Mouse (Mus musculus) midbrain, embryonic 16.5 days (tissue): ENCODE results near the gene Plekhm3. TPM values are rescaled to one million over a fixed set of nuclear protein-coding genes. Genes with fewer than 3 reads are reported as not detected.
A peak's percentile ranks its signal among the peaks of the same experiment; 100 is the strongest.

Experiments used
- ATAC-seq: fragments of 200-750 bp; cut with Nextera tagmentation; 2 replicates; pipeline ENCODE4 v1.8.0; 2017; ENCODE audit warnings: moderate TSS enrichment
- H3K27ac ChIP-seq: fragments of 300-500 bp; sonication (generic); 2 replicates; pipeline ENCODE4 v1.5.1; 2014; ENCODE audit warnings: mild to moderate bottlenecking, low read length, mixed read lengths
- H3K27me3 ChIP-seq: fragments of 300-500 bp; sonication (generic); 2 replicates; pipeline ENCODE4 v1.6.1; 2014; ENCODE audit warnings: low read depth, low read length, mixed read lengths; ENCODE audit not compliant: control insufficient read depth, insufficient read depth
- H3K36me3 ChIP-seq: fragments of 300-500 bp; sonication (generic); 2 replicates; pipeline ENCODE4 v1.6.1; 2014; ENCODE audit warnings: mild to moderate bottlenecking, low read length, moderate library complexity, mixed read lengths; ENCODE audit not compliant: control insufficient read depth, insufficient read depth
- H3K4me1 ChIP-seq: fragments of 300-500 bp; sonication (generic); 2 replicates; pipeline ENCODE4 v1.6.1; 2014; ENCODE audit warnings: mild to moderate bottlenecking, low read length, mixed read lengths; ENCODE audit not compliant: control insufficient read depth, insufficient read depth
- H3K4me2 ChIP-seq: fragments of 300-500 bp; sonication (generic); 2 replicates; pipeline ENCODE4 v1.6.1; 2014; ENCODE audit warnings: mild to moderate bottlenecking, low read length, mixed read lengths
- H3K4me3 ChIP-seq: fragments of 300-500 bp; sonication (generic); 2 replicates; pipeline ENCODE4 v1.5.1; 2014; ENCODE audit warnings: low read depth, mild to moderate bottlenecking, low read length, moderate library complexity, mixed read lengths
- H3K9ac ChIP-seq: fragments of 300-500 bp; sonication (generic); 2 replicates; pipeline ENCODE4 v1.6.1; 2014; ENCODE audit warnings: low read depth, low read length, mixed read lengths
- H3K9me3 ChIP-seq: fragments of 300-500 bp; sonication (generic); replicated peaks from 2 replicates; pipeline ENCODE4 v1.6.1; 2014; ENCODE audit warnings: mild to moderate bottlenecking, low read length, mixed read lengths; ENCODE audit not compliant: control insufficient read depth, poor library complexity, severe bottlenecking
- WGBS: fragments of 180-500 bp; shearing (Covaris S2); extraction: QIAGEN DNeasy Blood & Tissue Kit; methylation state at CpG from one replicate; pipeline ENCODE4 v1.1.7; 2014; 5-methylcytosine and 5-hydroxymethylcytosine counted together
- polyA plus RNA-seq: library from polyadenylated mRNA; unstranded; fragments of >200 nt; fragmentation: Nextera tagmentation; extraction: Ambion mirVana; gene quantifications from 2 replicates; pipeline ENCODE4 v1.2.1, GENCODE M21; 2015

The Plekhm3 gene
- polyA plus RNA-seq, 1 experiment from 2014 or later, result 10.4 TPM

DNA sequence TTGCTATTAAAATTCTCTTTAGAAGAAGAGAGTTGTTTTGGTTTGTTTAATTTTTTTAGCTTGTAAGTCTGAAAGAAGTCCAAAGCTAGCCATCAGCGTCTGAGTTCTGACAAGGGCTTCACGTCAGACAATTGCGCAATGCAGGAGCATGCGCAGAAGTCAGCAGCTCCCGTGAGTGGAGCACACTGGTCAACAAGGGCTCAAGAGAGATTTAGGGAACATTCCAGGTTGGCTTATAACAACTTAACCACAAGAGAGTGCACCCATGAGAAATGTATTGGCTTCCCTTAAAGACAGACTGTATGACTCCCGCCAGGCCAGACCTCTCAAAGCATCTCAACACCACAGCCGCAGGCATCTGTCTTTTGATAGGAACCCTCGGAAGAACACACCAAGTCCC, 203.5 kb downstream of the Plekhm3 start:
- WGBS, result 88% methylated on average over 8 of the region's 8 CpGs
- Histone ChIP-seq H3K27ac (no peak overlapping the region), H3K9me3 (no peaks in the 10 kb centered on the region), H3K4me1 (no peaks in the 10 kb centered on the region), H3K36me3 (no peaks in the 10 kb centered on the region), H3K4me2 (no peak overlapping the region), H3K27me3 (no peaks in the 10 kb centered on the region), H3K4me3 (no peak overlapping the region), H3K9ac (no peak overlapping the region)
- no peak for ATAC-seq

GRCm38 (mm10) chr1:64744616-64745015, 212.0 kb downstream of the Plekhm3 start:
- no peaks in the 10 kb centered on the region for H3K9me3 ChIP-seq
- no peaks in the 10 kb centered on the region for H3K36me3 ChIP-seq
- H3K27me3 ChIP-seq, result no peaks in the 10 kb centered on the region; the same call in 1 of the 2 replicates
- no peak overlapping the region for H3K9ac ChIP-seq
- H3K4me2 ChIP-seq, result no peak overlapping the region
- no peak overlapping the region for H3K4me3 ChIP-seq
- H3K4me1 ChIP-seq, result no peaks in the 10 kb centered on the region
- H3K27ac ChIP-seq, result no peak overlapping the region
- no peak for ATAC-seq

DNA sequence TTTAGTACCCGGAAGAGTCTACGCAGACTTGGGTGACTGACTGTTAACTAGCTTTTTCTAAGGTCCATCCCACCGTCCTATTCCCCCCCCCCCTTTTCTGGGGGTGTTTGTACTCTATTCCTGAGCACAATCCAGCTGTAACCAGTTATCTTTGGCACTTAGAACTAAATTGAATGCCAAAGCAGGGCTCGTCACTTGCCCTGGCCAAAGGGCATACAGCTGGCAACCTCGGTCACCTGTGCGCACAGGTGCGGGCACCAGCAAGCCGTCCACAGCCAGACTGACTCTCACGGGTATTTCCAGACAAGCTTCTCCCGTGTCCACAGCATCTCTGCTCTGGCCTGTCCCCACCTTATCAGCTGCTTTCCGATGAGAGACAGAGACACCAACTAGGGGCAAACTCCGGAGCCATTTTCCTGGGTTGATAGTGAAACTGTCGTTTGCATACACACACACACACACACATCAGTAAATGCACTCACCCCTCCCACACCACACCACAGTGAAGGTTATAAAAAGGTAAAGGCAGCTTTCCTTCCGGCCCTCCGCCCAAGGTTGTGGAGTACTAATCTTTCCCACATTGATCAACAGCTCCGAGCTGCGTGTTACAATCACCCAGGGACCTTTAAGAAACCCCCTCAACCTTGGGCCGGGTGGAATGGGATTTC, 213.7 kb downstream of the Plekhm3 start:
- H3K9ac ChIP-seq, result no peak overlapping the region
- no peak for ATAC-seq
- H3K4me3 ChIP-seq, result no peak overlapping the region
- H3K27me3 ChIP-seq, result peaks cover 9% of the 10 kb centered on the region
- H3K27ac ChIP-seq, result no peak overlapping the region
- no peaks in the 10 kb centered on the region for H3K9me3 ChIP-seq
- WGBS, result 90% methylated on average over 18 of the region's 18 CpGs
- H3K4me2 ChIP-seq, result no peak overlapping the region
- no peaks in the 10 kb centered on the region for H3K36me3 ChIP-seq
- peaks cover 11% of the 10 kb centered on the region for H3K4me1 ChIP-seq

- Histone ChIP-seq H3K9me3 (no peaks in the 10 kb centered on the region), H3K27ac (no peak overlapping the region), H3K4me1 (peaks cover 35% of the 10 kb centered on the region), H3K4me3 (peak overlapping the region; percentile 23), H3K9ac (no peak overlapping the region), H3K36me3 (no peaks in the 10 kb centered on the region), H3K27me3 (peaks cover 28% of the 10 kb centered on the region), H3K4me2 (peak overlapping the region; percentile 94)
- ATAC-seq, result no peak
- under 1% methylated on average over 14 of the region's 14 CpGs for WGBS
Measured at GRCm38 (mm10) chr1:64738661-64739082, 218.0 kb downstream of the Plekhm3 start.

DNA sequence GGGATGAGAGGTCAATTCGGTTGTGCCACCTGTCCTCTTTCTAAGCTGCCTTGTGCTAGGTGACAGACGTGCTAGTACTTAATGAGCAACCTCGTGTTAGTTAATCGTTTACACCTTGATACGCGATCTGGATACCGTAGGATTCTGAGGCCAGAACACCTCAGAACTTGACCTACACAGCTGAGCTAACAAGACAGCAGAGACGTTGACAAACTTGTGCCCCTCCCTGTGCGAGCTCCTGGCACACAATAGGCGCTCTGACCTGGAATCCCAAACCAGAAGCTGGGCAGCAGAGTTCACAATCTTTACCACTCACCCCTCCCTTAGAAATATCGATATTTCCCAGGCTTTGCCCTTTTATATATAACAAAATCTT, 218.5 kb downstream of the Plekhm3 start:
- Histone ChIP-seq H3K4me2 (peak overlapping the region; percentile 94), H3K27ac (no peak overlapping the region), H3K9me3 (no peaks in the 10 kb centered on the region), H3K4me3 (peak overlapping the region; percentile 67), H3K4me1 (peaks cover 35% of the 10 kb centered on the region), H3K36me3 (no peaks in the 10 kb centered on the region), H3K9ac (peak overlapping the region; percentile 26; the same call in 1 of the 2 replicates), H3K27me3 (peaks cover 28% of the 10 kb centered on the region)
- ATAC-seq, result 0 out of 2 replicates have a peak, but pooled peaks have one; percentile 3
- WGBS, result under 1% methylated on average over 11 of the region's 11 CpGs

GRCm38 (mm10) chr1:64737502-64738179, 219.0 kb downstream of the Plekhm3 start, which contains the start of gene Fzd5:
Gene Fzd5 (minus strand): TSS chr1:64737751.
- H3K9ac ChIP-seq, result peak within 1 kb of the TSS; percentile 57
- H3K4me1 ChIP-seq, result peaks cover 35% of the 10 kb centered on the region
- peak; percentile 90 for ATAC-seq
- H3K9me3 ChIP-seq, result no peaks in the 10 kb centered on the region
- no peak within 1 kb of the TSS for H3K27ac ChIP-seq
- H3K4me2 ChIP-seq, result peak within 1 kb of the TSS; percentile 94
- H3K27me3 ChIP-seq, result peaks cover 28% of the 10 kb centered on the region
- under 1% methylated on average over 44 of the region's 73 CpGs for WGBS
- no peaks in the 10 kb centered on the region for H3K36me3 ChIP-seq
- H3K4me3 ChIP-seq, result peak within 1 kb of the TSS; percentile 67

DNA sequence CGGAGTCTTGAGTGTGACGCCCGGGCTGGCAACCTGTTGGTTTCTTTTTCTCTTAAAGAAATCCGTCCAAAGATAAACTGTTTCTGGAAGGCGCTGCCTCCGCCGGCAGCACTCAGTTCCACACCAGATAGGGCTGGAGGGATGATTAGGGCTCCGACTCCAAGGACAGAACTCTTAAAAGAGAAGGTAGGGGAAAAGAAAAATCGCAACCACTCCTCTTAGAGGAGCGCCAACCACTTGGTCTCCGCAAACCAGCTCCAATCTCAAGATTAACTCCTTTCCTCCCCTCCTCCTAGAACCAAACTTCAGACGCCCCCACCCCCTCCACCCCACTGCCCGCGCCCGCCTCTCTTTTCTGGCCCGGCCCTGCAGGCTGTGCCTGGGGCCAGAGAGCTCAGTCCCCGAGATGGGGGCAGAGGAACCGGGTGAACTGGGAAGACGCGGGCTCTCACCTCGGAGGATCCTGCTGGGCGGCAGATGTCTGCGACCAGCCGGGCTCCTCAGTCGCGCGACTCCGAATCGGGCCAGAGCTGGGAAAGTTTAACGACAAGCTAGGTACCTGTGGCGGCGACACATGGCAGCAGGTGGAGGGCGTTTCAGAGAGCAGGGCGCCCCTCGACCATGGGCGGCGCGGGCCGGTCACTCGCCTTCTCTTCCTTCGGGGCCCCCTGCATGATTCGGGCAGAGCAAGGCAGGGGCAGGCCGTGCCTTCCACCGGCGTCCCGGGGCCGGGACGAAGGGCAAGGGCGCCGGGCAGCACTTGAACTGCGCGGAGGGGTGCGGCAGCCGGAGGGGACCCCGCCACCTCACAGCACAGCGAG, 219.7 kb downstream of the Plekhm3 start:
- Histone ChIP-seq H3K4me3 (peak overlapping the region; percentile 67), H3K9me3 (no peaks in the 10 kb centered on the region), H3K27me3 (peaks cover 28% of the 10 kb centered on the region), H3K4me2 (peak overlapping the region; percentile 94), H3K27ac (no peak overlapping the region), H3K4me1 (peaks cover 35% of the 10 kb centered on the region), H3K36me3 (no peaks in the 10 kb centered on the region), H3K9ac (peak overlapping the region; percentile 57)
- WGBS, result under 1% methylated on average over 55 of the region's 56 CpGs
- ATAC-seq, result 0 out of 2 replicates have a peak, but pooled peaks have one; percentile 1
